Mouse (Mus musculus) CH12.LX (cell line): ENCODE data around the gene Wfdc21. TPM values are rescaled to one million over a fixed set of nuclear protein-coding genes. Genes with fewer than 3 reads are reported as not detected.

Source experiments
- DNase-seq: peaks from one replicate; pipeline ENCODE4 v3.0.0-alpha.2; 2013; ENCODE audit errors: extremely low read depth
- H3K27ac ChIP-seq: 2 replicates; pipeline ENCODE4 v1.5.1; 2012; ENCODE audit warnings: low read depth, mild to moderate bottlenecking, control low read depth, moderate library complexity; ENCODE audit not compliant: insufficient read depth
- H3K27me3 ChIP-seq: replicated peaks from 2 replicates; pipeline ENCODE3; 2012; ENCODE audit warnings: inconsistent platforms
- H3K36me3 ChIP-seq, 2 experiments: replicated peaks in 1 of 2; 2 replicates each; pipeline versions ENCODE3 to v1.6.1; 2012; ENCODE audit warnings: inconsistent platforms in 1 of 2, low read length in 1 of 2, mild to moderate bottlenecking in 1 of 2, mixed read lengths in 1 of 2, moderate library complexity in 1 of 2; ENCODE audit not compliant: control insufficient read depth in 1 of 2, insufficient read depth in 1 of 2
- H3K4me1 ChIP-seq, 2 experiments: 2 replicates each; pipeline ENCODE4 v1.6.1; 2012; ENCODE audit warnings: inconsistent platforms in 1 of 2, moderate library complexity in 1 of 2; ENCODE audit not compliant: insufficient read depth in 2 of 2, control insufficient read depth in 1 of 2
- H3K4me2 ChIP-seq: 2 replicates; pipeline ENCODE4 v1.6.1; 2012; ENCODE audit warnings: low read depth, mild to moderate bottlenecking, control low read depth; ENCODE audit not compliant: poor library complexity, insufficient read depth, severe bottlenecking
- H3K4me3 ChIP-seq, 3 experiments: fragments of 150-350 bp in 1 of 3; sonication (generic) in 1 of 3; replicated peaks in 1 of 3; 2 replicates each; pipeline versions ENCODE3 to v1.5.1; 2011 to 2012; ENCODE audit warnings: low read depth in 2 of 3, low read length in 2 of 3, mild to moderate bottlenecking in 2 of 3, moderate library complexity in 2 of 3, control low read depth in 1 of 3, improper control_type of control experiment in 1 of 3, inconsistent platforms in 1 of 3, mixed read lengths in 1 of 3; ENCODE audit not compliant: poor library complexity in 1 of 3
- H3K79me2 ChIP-seq: replicated peaks from 2 replicates; pipeline ENCODE4 v1.6.1; 2012; ENCODE audit warnings: mild to moderate bottlenecking, moderate library complexity; ENCODE audit not compliant: control insufficient read depth, poor library complexity, insufficient read depth, severe bottlenecking; ENCODE audit errors: extremely low read depth
- H3K9ac ChIP-seq: 2 replicates; pipeline ENCODE4 v1.6.1; 2012; ENCODE audit warnings: low read depth, mild to moderate bottlenecking, control low read depth, moderate library complexity; ENCODE audit not compliant: insufficient read depth
- H3K9me3 ChIP-seq: replicated peaks from 2 replicates; pipeline ENCODE3; 2012; ENCODE audit warnings: low read length, inconsistent platforms, mixed read lengths
- ELF1 ChIP-seq: IDR thresholded peaks from 2 replicates; pipeline ENCODE4 v1.6.1; 2014; ENCODE audit warnings: low read depth, mild to moderate bottlenecking, inconsistent platforms, low read length, improper control_type of control experiment
- IRF4 ChIP-seq: IDR thresholded peaks from 2 replicates; pipeline ENCODE4 v1.6.1; 2014; ENCODE audit warnings: low read depth, mild to moderate bottlenecking, inconsistent platforms, low read length, improper control_type of control experiment
- MAZ ChIP-seq: IDR thresholded peaks from 2 replicates; pipeline ENCODE4 v1.6.1; 2012; ENCODE audit warnings: low read depth, mild to moderate bottlenecking, inconsistent platforms, low read length, improper control_type of control experiment, moderate library complexity
- MEF2A ChIP-seq: IDR thresholded peaks from 2 replicates; pipeline ENCODE4 v1.6.1; 2014; ENCODE audit warnings: low read depth, mild to moderate bottlenecking, inconsistent platforms, low read length, improper control_type of control experiment, borderline replicate concordance
- MXI1 ChIP-seq: IDR thresholded peaks from 2 replicates; pipeline ENCODE4 v1.6.1; 2011; ENCODE audit warnings: mild to moderate bottlenecking, low read depth, low read length, improper control_type of control experiment
- MYC ChIP-seq: IDR thresholded peaks from 2 replicates; pipeline ENCODE4 v1.6.1; 2011; ENCODE audit warnings: low read depth, mild to moderate bottlenecking, improper control_type of control experiment, low read length
- NRF1 ChIP-seq: IDR thresholded peaks from 2 replicates; pipeline ENCODE4 v1.6.1; 2014; ENCODE audit warnings: low read depth, mild to moderate bottlenecking, inconsistent platforms, low read length, improper control_type of control experiment, moderate library complexity
- POLR2AphosphoS2 ChIP-seq: IDR thresholded peaks from 2 replicates; pipeline ENCODE4 v1.6.1; 2011; ENCODE audit warnings: low read depth, low read length, improper control_type of control experiment
- RAD21 ChIP-seq: IDR thresholded peaks from 2 replicates; pipeline ENCODE4 v1.6.1; 2011; ENCODE audit warnings: low read depth, mild to moderate bottlenecking, low read length, improper control_type of control experiment, moderate library complexity
- SMC3 ChIP-seq: IDR thresholded peaks from 2 replicates; pipeline ENCODE4 v1.6.1; 2011; ENCODE audit warnings: low read depth, low read length, improper control_type of control experiment
- TBP ChIP-seq: conservative IDR thresholded peaks from 2 replicates; pipeline ENCODE4 v1.6.1; 2011; ENCODE audit warnings: low read depth, low read length, improper control_type of control experiment
- UBTF ChIP-seq: IDR thresholded peaks from 2 replicates; pipeline ENCODE4 v1.6.1; 2012; ENCODE audit warnings: low read depth, mild to moderate bottlenecking, inconsistent platforms, low read length, improper control_type of control experiment, moderate library complexity
- ZKSCAN1 ChIP-seq: IDR thresholded peaks from 2 replicates; pipeline ENCODE4 v1.6.1; 2012; ENCODE audit warnings: low read depth, inconsistent platforms, low read length, improper control_type of control experiment, borderline replicate concordance
- ZMIZ1 ChIP-seq: IDR thresholded peaks from 2 replicates; pipeline ENCODE4 v1.6.1; 2012; ENCODE audit warnings: low read depth, mild to moderate bottlenecking, inconsistent platforms, low read length, improper control_type of control experiment
- ZNF384 ChIP-seq: IDR thresholded peaks from 2 replicates; pipeline ENCODE4 v1.6.1; 2012; ENCODE audit warnings: low read depth, low read length, improper control_type of control experiment, inconsistent platforms
- dilution Hi-C: fragments of 300-500 bp; cut with MboI; formaldehyde crosslinking; loops from 2 replicates; pipeline ENCODE4 v1.14.3; 2020; ENCODE audit warnings: low sequenced_read_pairs; ENCODE audit not compliant: extremely low pct_unique_long_range_greater_than_20kb, extremely low pct_ligation_motif_present
- in situ Hi-C: fragments of 300-500 bp; cut with MboI; formaldehyde crosslinking; loops from 3 replicates; pipeline ENCODE4 v1.14.3; 2019; ENCODE audit warnings: low sequenced_read_pairs, low pct_ligation_motif_present, low pct_unique_long_range_greater_than_20kb, mixed read lengths
- polyA plus RNA-seq: library from polyadenylated mRNA; unstranded; fragments of >175 nt; gene quantifications from 2 replicates; pipeline ENCODE4 v1.2.1, GENCODE M21; 2012; ENCODE audit warnings: low read depth; ENCODE audit not compliant: insufficient read length
- total RNA-seq, 2 experiments: library from RNA; depleted of rRNA; stranded (reverse); fragments of 300-350 nt in 1 of 2; fragments of >200 nt in 1 of 2; gene quantifications; 2 replicates each; pipeline ENCODE4 v1.2.3; 2012 to 2014

The Wfdc21 gene
- total and polyA plus RNA-seq, 3 experiments = 1.6 to 14.7 (median 2.6) TPM

- in situ Hi-C loops (no loop called here), dilution Hi-C loops (no loop called here)
- no peaks in the 10 kb centered on the region for H3K9me3 ChIP-seq
- H3K9ac ChIP-seq = no peak overlapping the region
- H3K79me2 ChIP-seq = no peaks in the 10 kb centered on the region
- H3K36me3 ChIP-seq = no peaks in the 10 kb centered on the region
- H3K4me3 ChIP-seq = no peak overlapping the region
- no peak for TF ChIP-seq MXI1
- TF ChIP-seq ZNF384 = no peak
- TF ChIP-seq RAD21 = no peak
- no peak for TF ChIP-seq MYC
- no peak for TF ChIP-seq SMC3
- no peak for TF ChIP-seq UBTF
- no peak for TF ChIP-seq MEF2A
- TF ChIP-seq POLR2AphosphoS2 = no peak
- TF ChIP-seq ELF1 = no peak
- TF ChIP-seq MAZ = no peak
- peaks cover 12 to 27% of the 10 kb centered on the region in 2 experiments for H3K4me1 ChIP-seq
- H3K27me3 ChIP-seq = peaks cover 2% of the 10 kb centered on the region
- H3K4me2 ChIP-seq = no peak overlapping the region
- no peak overlapping the region for H3K27ac ChIP-seq
- no peak for DNase-seq
Observed at GRCm38 (mm10) chr11:83717042-83717665, 29.6 kb upstream of the Wfdc21 start.

GRCm38 (mm10) chr11:83720766-83721165, 26.0 kb upstream of the Wfdc21 start:
- no peaks in the 10 kb centered on the region for H3K36me3 ChIP-seq
- peaks cover 0 to under 1% of the 10 kb centered on the region in 2 experiments; a peak in 1 of 4 replicates for H3K4me1 ChIP-seq

More at GRCm38 (mm10) chr11:83720766-83721165, 26.0 kb upstream of the Wfdc21 start:
- dilution Hi-C loops (no loop called here), in situ Hi-C loops (no loop called here)
- no peaks in the 10 kb centered on the region for H3K9me3 ChIP-seq
- no peak for DNase-seq
- no peak overlapping the region for H3K4me2 ChIP-seq
- TF ChIP-seq NRF1 (no peak), IRF4 (no peak), MYC (no peak), ZMIZ1 (no peak), UBTF (no peak), TBP (no peak), ZKSCAN1 (no peak)
- H3K79me2 ChIP-seq = no peaks in the 10 kb centered on the region
- H3K4me3 ChIP-seq = no peak overlapping the region
- peaks cover 2% of the 10 kb centered on the region for H3K27me3 ChIP-seq
- no peak overlapping the region for H3K27ac ChIP-seq
- no peak overlapping the region for H3K9ac ChIP-seq
